20 mouse cellular contexts compared by ENCODE assay signal in genomic region chr9:25583621-25584020, GRCm38 (mm10).
"Had no signal": no experiment of that assay in that cellular context is flagged by ENCODE, and none has a peak within 500 bp of the region (broad histone marks: within the 10 kb centered on the region; RNA-seq: fewer than 3 reads in every experiment).

No protein-coding gene starts in this region.

- H3K9ac ChIP-seq: liver, embryonic 15.5 days; liver, postnatal 0 days; lung, embryonic 15.5 days; midbrain, embryonic 12.5 days; neural tube, embryonic 12.5 days; stomach, embryonic 15.5 days had no signal

- H3K4me3 ChIP-seq: liver, embryonic 15.5 days; lung, embryonic 15.5 days; megakaryocyte, embryonic 14.5 days; midbrain, embryonic 12.5 days; neural tube, embryonic 12.5 days; stomach, embryonic 15.5 days had no signal

- DNase-seq: liver, postnatal 0 days; lung, adult 2 months; lung, postnatal 14 days; lung, postnatal 36 days; midbrain, embryonic 14.5 days; retina, postnatal 1 day; right cerebral cortex, adult 18-20 months; right cerebral cortex, postnatal 25 days; right cerebral cortex, postnatal 4 days; thymus, adult 2 months; thymus, postnatal 25 days; thymus, postnatal 4 days had no signal

- H3K27me3 ChIP-seq: liver, embryonic 15.5 days; lung, embryonic 15.5 days; megakaryocyte, embryonic 14.5 days; midbrain, embryonic 12.5 days; neural tube, embryonic 12.5 days; stomach, embryonic 15.5 days had no signal

- H3K4me1 ChIP-seq: lung, embryonic 15.5 days; megakaryocyte, embryonic 14.5 days; midbrain, embryonic 12.5 days; neural tube, embryonic 12.5 days; stomach, embryonic 15.5 days had no signal

- H3K36me3 ChIP-seq: liver, embryonic 15.5 days; lung, embryonic 15.5 days; midbrain, embryonic 12.5 days; neural tube, embryonic 12.5 days; stomach, embryonic 15.5 days had no signal

- H3K27ac ChIP-seq: liver, embryonic 15.5 days; lung, embryonic 15.5 days; macrophage; midbrain, embryonic 12.5 days; neural tube, embryonic 12.5 days; stomach, embryonic 15.5 days; stomach, postnatal 0 days had no signal
